Mouse (Mus musculus) small intestine, adult 10 weeks (tissue): Measurements from ENCODE around the gene Sele. TPM values are rescaled to one million over a fixed set of nuclear protein-coding genes. Genes with fewer than 3 reads are reported as not detected.

ENCODE experiments used
- polyA plus RNA-seq: library from polyadenylated mRNA; stranded (reverse); fragments of 350-450 nt; fragmentation: Illumina TruSeq; extraction: RNeasy Lipid Tissue Mini Kit (QIAGEN cat#74804); gene quantifications from one replicate; pipeline ENCODE4 v1.2.3, GENCODE M21; 2014; ENCODE audit warnings: low replicate concordance

Gene Sele
- not detected for polyA plus RNA-seq

DNA sequence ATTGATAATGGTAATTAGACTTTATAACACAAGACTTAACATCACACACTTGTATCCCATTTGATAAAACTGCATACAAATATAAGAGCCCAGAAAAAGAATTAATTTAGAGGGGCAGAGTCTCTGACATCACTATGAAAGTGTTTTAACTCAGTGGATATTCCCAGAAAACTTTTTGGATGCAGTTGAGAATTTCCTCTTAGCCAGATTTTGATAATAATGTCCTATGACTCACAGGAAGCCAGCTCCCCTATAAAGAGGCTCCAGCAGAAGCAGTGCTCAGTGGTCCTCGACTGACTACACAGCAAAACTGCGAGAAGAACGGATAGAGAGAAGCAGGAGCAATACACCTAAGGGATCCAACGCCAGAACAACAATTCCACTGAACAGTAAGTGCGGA, at the start of gene Sele:
Sele (plus strand) TSS at position 301 of the 400 bp plus-strand sequence.

GRCm38 (mm10) chr1:164061925-164062324, 13.9 kb downstream of the Sele start, which contains the start of gene Sell:
TSS of gene Sell (plus strand) at chr1:164061982.

Other genes with a start within 250 kb of the Sele start
- gene Scyl3, start 119.1 kb upstream of the Sele start, polyA plus RNA-seq: 54.3 TPM
- gene BC055324, start 53.4 kb upstream of the Sele start, polyA plus RNA-seq: 4.1 TPM
- 10.5 TPM for gene Mettl18, start 53.3 kb upstream of the Sele start, polyA plus RNA-seq
- gene Sell, start 13.7 kb downstream of the Sele start, polyA plus RNA-seq: 6.7 TPM
- 1.6 TPM for gene Selp, start 67.0 kb downstream of the Sele start, polyA plus RNA-seq
- gene F5, start 103.6 kb downstream of the Sele start, polyA plus RNA-seq: 2.5 TPM
- 40.6 TPM for gene Slc19a2, start 200.8 kb downstream of the Sele start, polyA plus RNA-seq
- 20.9 TPM for gene Ccdc181, start 227.4 kb downstream of the Sele start, polyA plus RNA-seq